Mouse (Mus musculus): ENCODE results near the gene Trip6. TPM values are rescaled to one million over a fixed set of nuclear protein-coding genes. Genes with fewer than 3 reads are reported as not detected.
"Not testable (repeated sequence)": the region's sequence is repeated elsewhere in the genome, so short reads cannot be mapped to it uniquely, and the experiment has no call there.

The Trip6 gene
- total RNA-seq, 2 experiments from 2014 or later, result 7.2 TPM; not detected in 1

DNA sequence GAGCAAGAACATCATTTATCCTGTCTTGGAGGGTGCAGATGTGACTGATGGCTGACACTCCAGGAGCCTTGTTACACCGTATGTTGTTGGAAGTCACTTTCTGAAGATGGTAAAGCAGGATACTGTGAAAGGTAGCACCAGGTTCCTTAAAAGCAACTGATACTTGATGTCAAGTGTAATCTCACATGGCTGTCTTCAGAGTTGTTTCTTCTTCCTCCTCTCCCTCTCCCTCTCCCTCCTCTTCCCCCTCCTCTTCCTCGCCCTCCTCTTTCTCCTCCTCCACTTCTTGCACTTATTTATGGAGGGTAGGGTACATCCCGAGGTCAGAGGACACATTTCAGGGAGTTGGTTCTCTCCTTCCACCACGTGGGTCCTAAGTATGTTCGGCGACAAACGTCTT, 28.2 kb downstream of the Trip6 start:
- ATAC-seq (replicated peaks; ENCODE audit: low FRiP score, poor library complexity, severe bottlenecking), result no peak

DNA sequence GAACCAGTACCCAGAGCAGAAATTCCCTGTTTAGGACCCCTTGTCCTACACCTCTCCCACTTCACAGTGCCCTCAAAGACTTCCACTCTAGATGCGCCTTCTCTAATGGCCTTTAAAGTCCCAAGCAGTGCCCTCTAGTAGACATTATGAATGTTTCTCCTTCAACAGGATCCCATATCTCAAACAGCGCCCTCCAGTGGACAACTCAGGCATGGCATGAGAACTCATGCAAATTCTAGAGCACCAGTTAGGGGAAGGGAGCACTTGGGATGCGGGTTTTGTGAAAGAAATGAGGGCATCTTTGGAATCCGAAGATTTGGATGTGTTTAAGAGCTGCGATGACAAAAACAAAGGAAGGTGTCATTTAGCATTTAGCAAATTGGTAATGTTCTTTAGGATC, 29.2 kb downstream of the Trip6 start:
- ATAC-seq (replicated peaks; ENCODE audit: low FRiP score, poor library complexity, severe bottlenecking), result no peak

DNA sequence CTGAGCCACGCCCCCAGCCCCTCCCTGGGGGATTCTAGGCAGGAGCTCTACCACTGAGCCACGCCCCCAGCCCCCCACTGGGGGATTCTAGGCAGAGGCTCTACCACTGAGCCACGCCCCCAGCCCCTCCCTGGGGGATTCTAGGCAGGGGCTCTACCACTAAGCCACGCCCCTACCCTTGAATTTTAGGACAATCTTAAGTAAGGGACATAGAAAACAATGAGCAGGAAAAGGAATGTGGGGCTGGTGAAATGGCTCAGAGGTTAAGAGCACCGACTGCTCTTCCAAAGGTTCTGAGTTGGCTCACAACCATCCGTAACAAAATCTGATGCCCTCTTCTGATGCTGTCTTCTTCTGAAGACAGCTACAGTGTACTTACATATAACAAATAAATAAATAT, 29.8 kb downstream of the Trip6 start:
- ATAC-seq (replicated peaks; ENCODE audit: low FRiP score, poor library complexity, severe bottlenecking), result not testable (repeated sequence)

DNA sequence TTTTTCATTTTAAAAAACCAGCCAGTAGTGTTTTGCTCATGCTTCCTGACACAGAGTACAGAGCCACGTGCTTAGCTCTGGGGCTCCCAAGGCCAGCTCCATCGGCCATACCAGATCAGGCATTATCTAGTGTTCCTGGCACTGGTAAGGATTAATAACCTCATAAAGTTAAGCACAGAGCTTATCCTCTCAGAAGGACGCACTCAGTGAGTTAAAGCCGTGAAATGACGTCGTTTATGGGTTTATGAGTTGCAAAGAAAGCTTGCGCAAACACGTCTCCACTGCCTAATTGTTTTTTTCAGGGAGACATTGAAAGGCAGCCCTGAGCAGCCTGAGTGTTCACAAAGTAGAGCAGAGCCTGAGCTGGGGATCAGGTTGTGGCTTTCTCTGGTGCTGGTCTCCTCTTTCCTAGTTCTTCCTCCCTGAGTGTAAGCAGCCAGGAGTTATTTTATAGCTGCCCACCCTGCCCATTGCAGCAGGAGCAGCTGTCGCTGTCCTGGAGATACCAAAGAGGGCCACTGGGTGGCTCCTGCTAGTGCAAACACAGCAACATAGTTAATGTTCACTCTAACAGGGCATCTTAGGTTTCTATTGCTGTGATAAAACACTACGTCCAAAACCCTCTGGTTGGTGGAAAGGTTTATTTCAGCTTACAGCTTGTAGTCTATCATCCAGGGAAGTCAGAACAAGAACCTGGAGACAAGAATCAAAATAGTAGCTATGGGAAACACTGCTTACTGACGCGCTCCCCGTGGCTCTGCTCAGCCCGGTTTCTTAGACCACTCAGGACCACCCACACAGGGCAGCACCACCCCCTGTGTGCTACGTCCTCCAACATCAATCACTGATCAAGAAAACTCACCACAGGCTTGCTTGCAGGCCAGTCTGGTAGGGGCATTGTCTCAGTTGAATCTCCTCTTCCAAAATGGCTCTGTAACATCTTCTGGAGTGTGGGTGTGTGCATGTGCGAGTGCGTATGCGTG, 36.6 kb downstream of the Trip6 start:
- no peak for ATAC-seq (replicated peaks; ENCODE audit: low FRiP score, poor library complexity, severe bottlenecking)

DNA sequence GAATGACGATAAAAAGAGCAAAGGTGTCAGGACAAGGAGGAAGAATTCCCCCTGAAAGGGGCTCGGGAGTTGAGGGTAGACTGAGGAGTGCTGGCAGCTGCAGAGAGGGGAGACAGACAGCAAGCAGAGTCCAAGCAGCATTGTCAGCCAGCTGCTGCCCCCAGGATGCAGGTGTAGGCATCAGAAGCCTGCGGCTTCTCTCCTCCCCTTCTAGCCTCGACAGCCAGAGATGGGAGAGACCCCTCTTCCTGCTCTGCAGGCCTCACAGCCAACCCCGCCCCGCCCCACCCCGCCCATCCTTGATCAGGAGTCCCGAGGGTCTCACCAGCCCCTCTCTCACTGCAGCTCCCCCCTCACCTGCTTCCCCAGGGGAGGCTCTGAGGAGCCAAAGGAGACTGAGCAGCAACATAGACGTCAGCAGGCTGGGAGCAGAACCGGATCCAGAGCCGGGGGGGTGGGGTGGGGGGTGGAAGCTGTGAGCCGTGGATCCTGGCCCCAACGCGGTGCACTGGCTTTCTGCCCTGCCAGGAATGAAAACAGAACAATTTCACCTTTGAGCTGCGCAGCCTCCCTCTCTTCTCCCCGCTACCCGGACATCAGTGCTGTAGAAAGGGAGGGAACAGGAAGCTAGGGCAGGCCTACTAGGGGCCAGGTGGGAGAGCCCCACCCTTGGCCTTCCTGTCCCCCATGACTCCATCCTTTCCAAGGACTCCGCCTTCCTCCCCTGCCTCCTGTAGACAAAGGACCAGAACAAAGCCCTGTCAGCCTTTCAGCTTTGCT, 45.9 kb downstream of the Trip6 start:
- ATAC-seq (replicated peaks; ENCODE audit: low FRiP score, poor library complexity, severe bottlenecking), result no peak

DNA sequence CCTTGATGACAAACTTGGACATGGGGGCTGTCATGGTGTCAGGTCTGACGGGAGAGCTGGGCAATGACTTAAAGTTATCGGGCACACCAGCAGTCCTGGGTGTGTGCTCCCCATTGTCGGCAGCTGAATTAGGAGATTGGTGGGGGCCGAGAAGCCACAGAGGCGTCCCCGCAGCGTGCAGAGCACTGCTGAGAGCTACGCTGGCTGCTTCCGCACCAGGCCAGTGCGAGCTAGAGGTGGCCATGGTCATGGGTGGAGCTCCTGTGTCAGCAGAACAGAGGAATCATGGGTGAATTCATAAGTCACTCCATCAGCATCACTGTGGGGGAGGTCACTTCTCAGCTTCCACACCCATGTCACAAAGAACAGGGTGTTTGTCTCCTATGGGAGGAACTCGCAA, 49.4 kb downstream of the Trip6 start:
- ATAC-seq (replicated peaks; ENCODE audit: low FRiP score, poor library complexity, severe bottlenecking), result no peak

DNA sequence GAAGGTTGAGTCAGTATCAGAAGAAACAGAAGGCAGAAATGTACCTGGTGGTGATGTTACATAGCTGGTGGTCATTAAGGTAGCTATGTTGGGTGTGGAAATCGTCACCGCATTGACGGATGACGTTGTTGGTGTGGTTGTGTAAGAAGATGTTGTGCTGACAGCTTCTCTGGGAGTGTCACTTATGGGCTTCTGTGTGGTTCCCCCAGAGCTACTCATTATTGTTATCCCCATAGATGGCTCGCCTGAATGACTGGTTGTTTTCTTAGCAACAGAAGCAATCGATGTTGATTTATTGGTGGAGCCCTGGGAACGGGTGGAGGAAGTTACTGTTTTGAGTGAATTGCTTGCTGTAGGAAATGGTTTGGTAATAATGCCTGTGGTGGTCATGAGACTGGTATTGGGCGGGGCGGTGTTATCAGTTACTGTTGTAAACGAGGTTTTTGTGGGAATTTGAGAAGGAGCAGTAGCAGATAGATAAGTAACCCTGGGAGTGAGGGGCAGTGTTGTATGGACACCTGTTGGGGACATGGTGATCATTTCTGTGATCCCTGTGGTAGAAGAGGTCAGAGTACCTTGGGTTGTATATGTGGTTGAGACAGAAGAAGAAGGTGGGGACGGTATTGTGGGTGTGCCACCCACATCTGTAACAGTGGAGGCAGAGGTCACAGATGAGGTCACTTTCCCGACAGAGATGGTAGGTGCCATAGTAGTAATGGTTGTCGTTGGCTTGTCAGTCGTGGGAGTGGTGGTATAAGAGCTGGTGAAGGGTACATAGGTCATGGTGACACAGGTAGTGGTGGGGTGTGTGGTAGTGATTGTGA, 50.1 kb downstream of the Trip6 start:
- ATAC-seq (replicated peaks; ENCODE audit: low FRiP score, poor library complexity, severe bottlenecking), result 0 out of 2 replicates have a peak, but pooled peaks have one; percentile 39

Other genes with a start within 250 kb of the Trip6 start
- gene Serpine1, start 242.1 kb downstream of the Trip6 start, total RNA-seq (2015; ENCODE audit: low replicate concordance), result not detected in 2 replicates
- gene Serpine1, start 242.1 kb downstream of the Trip6 start, total RNA-seq (2017; ENCODE audit: low replicate concordance), result not detected in 2 replicates
- gene Trim56, start 198.2 kb downstream of the Trip6 start, total RNA-seq (2015; ENCODE audit: low replicate concordance), result 70.6 and 76.3 TPM in 2 replicates
- gene Trim56, start 198.2 kb downstream of the Trip6 start, total RNA-seq (2017; ENCODE audit: low replicate concordance), result 89.0 and 113 TPM in 2 replicates
- not detected in 2 replicates for gene Muc3, start 165.1 kb downstream of the Trip6 start, total RNA-seq (2015; ENCODE audit: low replicate concordance)
- not detected in 2 replicates for gene Muc3, start 165.1 kb downstream of the Trip6 start, total RNA-seq (2017; ENCODE audit: low replicate concordance)
- gene Muc3a, start 102.0 kb downstream of the Trip6 start, total RNA-seq (2015; ENCODE audit: low replicate concordance), result 0.42 TPM in 1 of 2 replicates, not detected in the other
- 0.64 TPM in 1 of 2 replicates, not detected in the other for gene Muc3a, start 102.0 kb downstream of the Trip6 start, total RNA-seq (2017; ENCODE audit: low replicate concordance)
- 261 and 288 TPM in 2 replicates for gene Ache, start 26.9 kb downstream of the Trip6 start, total RNA-seq (2015; ENCODE audit: low replicate concordance)
- gene Ache, start 26.9 kb downstream of the Trip6 start, total RNA-seq (2017; ENCODE audit: low replicate concordance), result 159 and 175 TPM in 2 replicates
- gene Ufsp1, start 19.8 kb downstream of the Trip6 start, total RNA-seq (2015; ENCODE audit: low replicate concordance), result 50.8 and 61.2 TPM in 2 replicates
- 27.8 and 30.2 TPM in 2 replicates for gene Ufsp1, start 19.8 kb downstream of the Trip6 start, total RNA-seq (2017; ENCODE audit: low replicate concordance)
- 235 and 247 TPM in 2 replicates for gene Srrt, start 6.7 kb downstream of the Trip6 start, total RNA-seq (2015; ENCODE audit: low replicate concordance)
- gene Srrt, start 6.7 kb downstream of the Trip6 start, total RNA-seq (2017; ENCODE audit: low replicate concordance), result 557 and 577 TPM in 2 replicates
- 0.72 and 1.7 TPM in 2 replicates for gene Slc12a9, start 19.2 kb upstream of the Trip6 start, total RNA-seq (2015; ENCODE audit: low replicate concordance)
- gene Slc12a9, start 19.2 kb upstream of the Trip6 start, total RNA-seq (2017; ENCODE audit: low replicate concordance), result 0.15 and 0.64 TPM in 2 replicates
- 0.42 TPM in 1 of 2 replicates, not detected in the other for gene Ephb4, start 35.7 kb upstream of the Trip6 start, total RNA-seq (2015; ENCODE audit: low replicate concordance)
- gene Ephb4, start 35.7 kb upstream of the Trip6 start, total RNA-seq (2017; ENCODE audit: low replicate concordance), result not detected in 2 replicates
- not detected in 2 replicates for gene Zan, start 162.7 kb upstream of the Trip6 start, total RNA-seq (2015; ENCODE audit: low replicate concordance)
- gene Zan, start 162.7 kb upstream of the Trip6 start, total RNA-seq (2017; ENCODE audit: low replicate concordance), result not detected in 2 replicates
- gene Pop7, start 188.1 kb upstream of the Trip6 start, total RNA-seq (2015; ENCODE audit: low replicate concordance), result 2.9 and 23.5 TPM in 2 replicates
- gene Pop7, start 188.1 kb upstream of the Trip6 start, total RNA-seq (2017; ENCODE audit: low replicate concordance), result 0.38 and 10.8 TPM in 2 replicates
- gene Gigyf1, start 204.1 kb upstream of the Trip6 start, total RNA-seq (2015; ENCODE audit: low replicate concordance), result 5.4 and 5.8 TPM in 2 replicates
- 8.1 and 11.2 TPM in 2 replicates for gene Gigyf1, start 204.1 kb upstream of the Trip6 start, total RNA-seq (2017; ENCODE audit: low replicate concordance)
- not detected in 2 replicates for gene Epo, start 218.8 kb upstream of the Trip6 start, total RNA-seq (2015; ENCODE audit: low replicate concordance)
- gene Epo, start 218.8 kb upstream of the Trip6 start, total RNA-seq (2017; ENCODE audit: low replicate concordance), result not detected in 2 replicates
- gene Gnb2, start 219.1 kb upstream of the Trip6 start, total RNA-seq (2015; ENCODE audit: low replicate concordance), result 253 and 262 TPM in 2 replicates
- gene Gnb2, start 219.1 kb upstream of the Trip6 start, total RNA-seq (2017; ENCODE audit: low replicate concordance), result 152 and 170 TPM in 2 replicates
- not detected in 2 replicates for gene Actl6b, start 239.1 kb upstream of the Trip6 start, total RNA-seq (2015; ENCODE audit: low replicate concordance)
- gene Actl6b, start 239.1 kb upstream of the Trip6 start, total RNA-seq (2017; ENCODE audit: low replicate concordance), result not detected in 2 replicates

Data from erythroid progenitor cell, adult 5-6 weeks (primary cell).